9 mouse cellular contexts compared by ENCODE assay signal in genomic region chr8:70117611-70118010, GRCm38 (mm10). TPM values are rescaled to one million over a fixed set of nuclear protein-coding genes. Genes with fewer than 3 reads are reported as not detected.
DNase-seq lines count a peak whose midpoint lies in the region; ATAC-seq lines count a peak whose summit lies in the region.
"Had no signal": no experiment of that assay in that cellular context is flagged by ENCODE, and none has a peak within 500 bp of the region (broad histone marks: within the 10 kb centered on the region; RNA-seq: fewer than 3 reads in every experiment).

No protein-coding gene starts in this region.

- intact Hi-C loops in left cerebral cortex, postnatal 14 days (cut with DNase I) = no loop called here

- no peaks in the 10 kb centered on the region for H3K36me3 ChIP-seq in embryonic facial prominence, embryonic 10.5 days (replicated peaks)
- H3K36me3 ChIP-seq in liver, embryonic 13.5 days = no peaks in the 10 kb centered on the region
- H3K36me3 ChIP-seq: heart, embryonic 13.5 days had no signal

- no peak for ATAC-seq in liver, embryonic 13.5 days (ENCODE audit: low read depth)

- H3K9ac ChIP-seq in liver, embryonic 13.5 days = no peak overlapping the region
- H3K9ac ChIP-seq: heart, embryonic 13.5 days had no signal

- H3K4me1 ChIP-seq in embryonic facial prominence, embryonic 10.5 days = peaks cover 26% of the 10 kb centered on the region
- no peaks in the 10 kb centered on the region for H3K4me1 ChIP-seq in liver, embryonic 13.5 days (replicated peaks)

- no peak overlapping the region for H3K4me2 ChIP-seq in liver, embryonic 13.5 days
- H3K4me2 ChIP-seq: heart, embryonic 13.5 days had no signal

- peak; percentile 71 for DNase-seq in adrenal gland, postnatal 14 days
- DNase-seq in adrenal gland, adult 18-20 months (ENCODE audit: low spot score in 2 of 2) = no peak
- peak; percentile 68 for DNase-seq in A20 (ENCODE audit: low read depth, low spot score)
- peak; percentile 64 for DNase-seq in embryonic facial prominence, embryonic 10.5 days (ENCODE audit: low spot score)
- peak; percentile 18 for DNase-seq in liver, embryonic 13.5 days
- peak; percentile 59 for DNase-seq in thymus, postnatal 4 days
- DNase-seq in left cerebral cortex, postnatal 14 days (ENCODE audit: low spot score in 2 of 2) = no peak
- no peak for DNase-seq in urinary bladder, postnatal 4 days (ENCODE audit: low spot score in 2 of 2)

- WGBS in embryonic facial prominence, embryonic 10.5 days = 5% methylated on average over 9 of the region's 9 CpGs
- 5% methylated on average over 9 of the region's 9 CpGs for WGBS in liver, embryonic 13.5 days (ENCODE audit: insufficient replicate concordance)

- H3K27me3 ChIP-seq in embryonic facial prominence, embryonic 10.5 days (replicated peaks; ENCODE audit: low read depth, poor library complexity, severe bottlenecking) = peaks cover 90% of the 10 kb centered on the region
- peaks cover 97% of the 10 kb centered on the region for H3K27me3 ChIP-seq in liver, embryonic 13.5 days

- H3K9me3 ChIP-seq in embryonic facial prominence, embryonic 10.5 days = no peaks in the 10 kb centered on the region
- H3K9me3 ChIP-seq in liver, embryonic 13.5 days (replicated peaks) = no peaks in the 10 kb centered on the region
- H3K9me3 ChIP-seq: heart, embryonic 13.5 days had no signal

- no peak overlapping the region for H3K4me3 ChIP-seq in embryonic facial prominence, embryonic 10.5 days
- no peak overlapping the region for H3K4me3 ChIP-seq in liver, embryonic 13.5 days (replicated peaks)
- H3K4me3 ChIP-seq: heart, embryonic 13.5 days had no signal

- H3K27ac ChIP-seq in embryonic facial prominence, embryonic 10.5 days (replicated peaks) = no peak overlapping the region
- H3K27ac ChIP-seq in liver, embryonic 13.5 days = no peak overlapping the region
- H3K27ac ChIP-seq: heart, embryonic 13.5 days had no signal

RNA-seq across cellular contexts. Expression of gene Ncan, which starts 3.1 kb away (rescaled TPM):
- total RNA-seq in adrenal gland, postnatal 14 days (2021) = 0.41 and 0.67 TPM in 2 replicates
- total RNA-seq in adrenal gland, adult 18-20 months (2021) = 1 to 10 TPM in 1 of 2 experiments, under 1 TPM in 1; 0.13 to 2.6 TPM
- 6.2 and 6.8 TPM in 2 replicates for polyA plus RNA-seq in embryonic facial prominence, embryonic 10.5 days (2016; fragmentation: Nextera tagmentation; extraction: Ambion mirVana)
- polyA plus RNA-seq in liver, embryonic 13.5 days (2015; fragmentation: Nextera tagmentation; extraction: Ambion mirVana) = 0.07 and 0.13 TPM in 2 replicates
- 100 to 1,000 TPM; 342 to 344 TPM for total RNA-seq in left cerebral cortex, postnatal 14 days (2021)

RNA-seq across cellular contexts. Expression of gene Nr2c2ap, which starts 13.5 kb away (rescaled TPM):
- total RNA-seq in adrenal gland, postnatal 14 days (2021) = 15.0 and 18.4 TPM in 2 replicates
- 10 to 100 TPM; 19.0 to 24.0 TPM for total RNA-seq in adrenal gland, adult 18-20 months (2021)
- polyA plus RNA-seq in embryonic facial prominence, embryonic 10.5 days (2016; fragmentation: Nextera tagmentation; extraction: Ambion mirVana) = 32.0 and 33.4 TPM in 2 replicates
- polyA plus RNA-seq in liver, embryonic 13.5 days (2015; fragmentation: Nextera tagmentation; extraction: Ambion mirVana) = 26.2 and 28.5 TPM in 2 replicates
- 10 to 100 TPM; 25.5 to 28.1 TPM for total RNA-seq in left cerebral cortex, postnatal 14 days (2021)

RNA-seq across cellular contexts. Expression of gene Rfxank, which starts 21.3 kb away (rescaled TPM):
- total RNA-seq in adrenal gland, postnatal 14 days (2021) = 16.9 and 18.8 TPM in 2 replicates
- total RNA-seq in adrenal gland, adult 18-20 months (2021) = 10 to 100 TPM; 13.0 to 17.4 TPM
- polyA plus RNA-seq in embryonic facial prominence, embryonic 10.5 days (2016; fragmentation: Nextera tagmentation; extraction: Ambion mirVana) = 22.4 and 25.2 TPM in 2 replicates
- polyA plus RNA-seq in liver, embryonic 13.5 days (2015; fragmentation: Nextera tagmentation; extraction: Ambion mirVana) = 6.6 and 7.1 TPM in 2 replicates
- total RNA-seq in left cerebral cortex, postnatal 14 days (2021) = 1 to 10 TPM; 9.2 to 9.6 TPM

RNA-seq across cellular contexts. Expression of gene Borcs8, which starts 21.7 kb away (rescaled TPM):
- 49.2 and 50.5 TPM in 2 replicates for total RNA-seq in adrenal gland, postnatal 14 days (2021)
- 10 to 100 TPM; 54.8 to 59.2 TPM for total RNA-seq in adrenal gland, adult 18-20 months (2021)
- 45.8 and 46.8 TPM in 2 replicates for polyA plus RNA-seq in embryonic facial prominence, embryonic 10.5 days (2016; fragmentation: Nextera tagmentation; extraction: Ambion mirVana)
- 25.0 and 25.8 TPM in 2 replicates for polyA plus RNA-seq in liver, embryonic 13.5 days (2015; fragmentation: Nextera tagmentation; extraction: Ambion mirVana)
- 10 to 100 TPM; 44.3 to 48.7 TPM for total RNA-seq in left cerebral cortex, postnatal 14 days (2021)

RNA-seq across cellular contexts. Expression of gene Mef2b, which starts 21.9 kb away (rescaled TPM):
- total RNA-seq in adrenal gland, postnatal 14 days (2021) = 0.41 and 0.56 TPM in 2 replicates
- total RNA-seq in adrenal gland, adult 18-20 months (2021) = under 1 TPM; 0.48 to 0.99 TPM
- 0.69 and 0.70 TPM in 2 replicates for polyA plus RNA-seq in embryonic facial prominence, embryonic 10.5 days (2016; fragmentation: Nextera tagmentation; extraction: Ambion mirVana)
- 0.08 and 0.17 TPM in 2 replicates for polyA plus RNA-seq in liver, embryonic 13.5 days (2015; fragmentation: Nextera tagmentation; extraction: Ambion mirVana)
- not detected for total RNA-seq in left cerebral cortex, postnatal 14 days (2021)

Comparison
In these comparisons a context has a peak if more than half of its experiments do, and no peak if none do; other contexts are left out.
1. DNase-seq: peak in adrenal gland, postnatal 14 days (single experiment), A20 (single experiment), embryonic facial prominence, embryonic 10.5 days (single experiment), liver, embryonic 13.5 days (single experiment) and thymus, postnatal 4 days (single experiment); none in adrenal gland, adult 18-20 months (0 of 2), left cerebral cortex, postnatal 14 days (0 of 2) and urinary bladder, postnatal 4 days (0 of 2).
2. RNA of gene Ncan, which starts 3.1 kb away (total RNA-seq): 342 to 344 TPM in left cerebral cortex, postnatal 14 days; 0.13 to 2.6 TPM in adrenal gland, adult 18-20 months and 0.41 to 0.67 TPM in adrenal gland, postnatal 14 days; every median in the first group is over 10 times any median in the second.